Mouse (Mus musculus) lung, embryonic 16.5 days (tissue): ENCODE data around the gene Arntl. TPM values are rescaled to one million over a fixed set of nuclear protein-coding genes. Genes with fewer than 3 reads are reported as not detected.

Experiments
- ATAC-seq: fragments of 200-750 bp; cut with Nextera tagmentation; 2 replicates; pipeline ENCODE4 v1.8.0; 2017; ENCODE audit warnings: low read depth, mild to moderate bottlenecking, moderate library complexity
- H3K27ac ChIP-seq: fragments of 300-500 bp; sonication (generic); 2 replicates; pipeline ENCODE4 v1.5.1; 2014; ENCODE audit warnings: mild to moderate bottlenecking, control low read depth, low read length
- H3K27me3 ChIP-seq: fragments of 300-500 bp; sonication (generic); 2 replicates; pipeline ENCODE4 v1.6.1; 2014; ENCODE audit warnings: low read depth, low read length, mixed read lengths; ENCODE audit not compliant: control insufficient read depth, insufficient read depth
- H3K36me3 ChIP-seq: fragments of 300-500 bp; sonication (generic); 2 replicates; pipeline ENCODE4 v1.6.1; 2014; ENCODE audit warnings: low read length; ENCODE audit not compliant: control insufficient read depth, insufficient read depth
- H3K4me1 ChIP-seq: fragments of 300-500 bp; sonication (generic); replicated peaks from 2 replicates; pipeline ENCODE4 v1.6.1; 2014; ENCODE audit warnings: low read length, mixed read lengths; ENCODE audit not compliant: control insufficient read depth, insufficient read depth
- H3K4me2 ChIP-seq: fragments of 300-500 bp; sonication (generic); 2 replicates; pipeline ENCODE4 v1.6.1; 2014; ENCODE audit warnings: low read depth, low read length, control low read depth
- H3K4me3 ChIP-seq: fragments of 300-500 bp; sonication (generic); 2 replicates; pipeline ENCODE4 v1.5.1; 2014; ENCODE audit warnings: mild to moderate bottlenecking, low read length, control low read depth
- H3K9ac ChIP-seq: fragments of 300-500 bp; sonication (generic); 2 replicates; pipeline ENCODE4 v1.6.1; 2014; ENCODE audit warnings: low read length, control low read depth
- H3K9me3 ChIP-seq: fragments of 300-500 bp; sonication (generic); 2 replicates; pipeline ENCODE4 v1.6.1; 2016; ENCODE audit warnings: low read length; ENCODE audit not compliant: control insufficient read depth
- WGBS: fragments of 180-500 bp; shearing (Covaris S2); extraction: QIAGEN DNeasy Blood & Tissue Kit; methylation state at CpG from one replicate; pipeline ENCODE4 v1.1.7; 2014; 5-methylcytosine and 5-hydroxymethylcytosine counted together
- polyA plus RNA-seq: library from polyadenylated mRNA; unstranded; fragments of >200 nt; fragmentation: Nextera tagmentation; extraction: Ambion mirVana; gene quantifications from 2 replicates; pipeline ENCODE4 v1.2.1, GENCODE M21; 2015

Arntl gene
- polyA plus RNA-seq, 1 experiment from 2014 or later: 13.5 TPM

- H3K4me3 ChIP-seq: no peak overlapping the region
- H3K27ac ChIP-seq: no peak overlapping the region
- H3K9me3 ChIP-seq: no peaks in the 10 kb centered on the region
- no peaks in the 10 kb centered on the region for H3K4me1 ChIP-seq
- ATAC-seq: no peak
- no peaks in the 10 kb centered on the region for H3K36me3 ChIP-seq
- H3K27me3 ChIP-seq: no peaks in the 10 kb centered on the region
- H3K4me2 ChIP-seq: no peak overlapping the region
- no peak overlapping the region for H3K9ac ChIP-seq
Observed at GRCm38 (mm10) chr7:113185056-113185455, 22.2 kb upstream of the Arntl start.

DNA sequence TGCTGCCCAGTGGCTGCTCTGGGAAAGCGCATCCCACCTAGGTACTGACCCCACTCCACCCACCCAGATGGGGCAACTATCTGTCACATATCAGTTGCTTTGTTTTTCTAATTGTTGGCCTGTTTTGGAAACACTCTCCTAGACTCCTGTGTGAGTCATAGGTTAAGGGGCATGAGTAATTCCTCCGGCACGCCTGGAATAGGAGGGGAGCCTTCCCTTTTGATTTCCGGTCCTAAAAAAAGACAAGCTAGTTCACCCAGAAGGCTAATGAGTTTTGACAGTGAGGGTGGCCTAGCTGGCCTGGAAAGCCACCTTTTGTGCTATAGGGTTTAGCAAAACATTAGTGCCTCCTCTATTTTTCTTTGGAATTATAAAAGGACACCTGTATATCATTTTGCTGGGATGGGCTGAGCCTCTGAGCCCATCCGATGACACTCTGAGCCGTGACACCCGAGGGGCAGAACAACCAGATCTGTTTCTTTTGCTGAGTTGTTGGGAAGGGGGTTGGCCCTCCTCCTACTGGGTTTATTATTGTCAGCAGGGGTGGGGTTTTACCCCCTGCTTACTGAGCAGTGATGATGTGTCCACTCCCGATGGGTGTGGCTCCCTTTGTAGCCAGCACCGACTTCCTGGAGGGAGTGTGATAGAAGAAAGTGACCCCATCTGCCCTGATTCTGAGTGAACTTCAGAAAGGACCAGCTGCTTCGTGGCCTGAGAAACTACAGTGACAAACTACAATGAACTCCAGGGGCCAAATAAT lies 21.0 kb upstream of the Arntl start:
- 48% methylated on average over 10 of the region's 10 CpGs for WGBS
- Histone ChIP-seq H3K9ac (no peak overlapping the region), H3K4me3 (no peak overlapping the region), H3K27me3 (no peaks in the 10 kb centered on the region), H3K9me3 (no peaks in the 10 kb centered on the region; the same call in 1 of the 2 replicates), H3K27ac (no peak overlapping the region), H3K4me2 (no peak overlapping the region), H3K36me3 (no peaks in the 10 kb centered on the region), H3K4me1 (no peaks in the 10 kb centered on the region)
- ATAC-seq: no peak

DNA sequence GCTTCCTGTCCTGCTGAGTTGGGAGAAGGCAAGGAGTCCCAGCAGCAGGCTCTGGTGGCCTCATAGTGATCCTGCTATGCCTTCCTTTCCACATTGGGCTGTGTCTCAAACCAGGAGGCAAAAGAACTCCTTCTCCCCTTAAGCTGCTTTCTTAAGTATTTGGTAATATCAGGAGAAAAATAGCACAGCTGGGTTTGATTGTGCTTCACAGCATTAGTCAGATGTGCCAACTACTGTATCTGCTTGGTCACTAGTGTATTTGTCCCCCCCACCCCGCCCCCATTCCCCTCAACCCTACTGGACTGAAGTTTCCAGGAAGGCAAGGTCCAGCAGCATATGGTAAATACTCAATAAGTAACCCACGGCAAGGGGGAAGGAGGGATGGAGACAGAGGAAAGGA lies 19.2 kb upstream of the Arntl start:
- ATAC-seq: no peak
- H3K4me3 ChIP-seq: no peak overlapping the region
- H3K27ac ChIP-seq: no peak overlapping the region
- 20% methylated on average over 2 of the region's 2 CpGs for WGBS
- no peak overlapping the region for H3K4me2 ChIP-seq
- H3K36me3 ChIP-seq: no peaks in the 10 kb centered on the region
- H3K27me3 ChIP-seq: no peaks in the 10 kb centered on the region
- no peak overlapping the region for H3K9ac ChIP-seq
- no peaks in the 10 kb centered on the region for H3K4me1 ChIP-seq
- H3K9me3 ChIP-seq: no peaks in the 10 kb centered on the region; the same call in 1 of the 2 replicates

DNA sequence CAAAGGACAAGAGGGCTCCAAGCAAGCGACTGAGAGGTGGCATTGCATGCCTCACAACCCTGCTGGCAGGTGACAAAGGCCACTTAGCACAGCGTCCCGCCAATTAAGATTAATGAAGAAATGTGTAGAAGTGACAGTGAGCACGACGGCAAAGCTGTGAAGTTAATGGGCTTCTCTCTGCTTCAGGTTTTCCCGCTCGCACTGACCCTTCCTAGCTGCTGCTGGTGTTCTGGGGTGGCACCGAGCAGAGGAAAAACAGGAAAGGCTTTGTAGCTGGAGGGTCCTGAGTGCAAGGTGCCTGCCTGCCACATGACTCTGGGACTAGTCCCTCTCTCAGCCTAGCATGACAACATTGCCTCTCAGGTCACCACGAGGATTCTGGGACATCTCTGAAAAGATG lies 18.7 kb upstream of the Arntl start:
- no peaks in the 10 kb centered on the region for H3K27me3 ChIP-seq
- H3K9ac ChIP-seq: no peak overlapping the region
- no peak overlapping the region for H3K27ac ChIP-seq
- no peaks in the 10 kb centered on the region for H3K4me1 ChIP-seq
- H3K4me2 ChIP-seq: no peak overlapping the region
- ATAC-seq: no peak
- H3K36me3 ChIP-seq: no peaks in the 10 kb centered on the region
- WGBS: 48% methylated on average over 9 of the region's 9 CpGs
- H3K4me3 ChIP-seq: no peak overlapping the region
- no peaks in the 10 kb centered on the region; the same call in 1 of the 2 replicates for H3K9me3 ChIP-seq

DNA sequence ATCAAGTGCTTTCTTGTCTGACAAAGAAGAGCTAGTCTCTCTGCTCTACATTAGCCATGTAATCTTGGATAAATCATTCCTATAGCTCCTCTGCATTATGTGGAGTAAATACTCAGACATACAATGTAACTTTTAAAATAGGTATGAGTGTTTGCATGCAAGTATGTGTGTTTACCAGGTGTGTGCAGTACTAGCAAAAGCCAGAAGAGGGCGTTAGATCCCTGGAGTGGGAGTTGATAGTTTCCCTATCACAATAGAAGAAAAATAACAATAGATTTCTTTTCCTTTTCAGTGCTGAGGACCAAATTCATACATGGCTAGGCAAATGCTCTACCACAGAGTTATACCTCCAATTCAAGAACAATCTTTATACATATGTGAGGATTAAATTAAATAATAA lies 15.5 kb upstream of the Arntl start:
- no peaks in the 10 kb centered on the region for H3K27me3 ChIP-seq
- no peak overlapping the region for H3K4me2 ChIP-seq
- H3K36me3 ChIP-seq: no peaks in the 10 kb centered on the region
- no peak for ATAC-seq
- H3K27ac ChIP-seq: no peak overlapping the region
- no peaks in the 10 kb centered on the region; the same call in 1 of the 2 replicates for H3K9me3 ChIP-seq
- no peak overlapping the region for H3K4me3 ChIP-seq
- 53% methylated on average over 1 of the region's 1 CpGs for WGBS
- no peaks in the 10 kb centered on the region for H3K4me1 ChIP-seq
- H3K9ac ChIP-seq: no peak overlapping the region

DNA sequence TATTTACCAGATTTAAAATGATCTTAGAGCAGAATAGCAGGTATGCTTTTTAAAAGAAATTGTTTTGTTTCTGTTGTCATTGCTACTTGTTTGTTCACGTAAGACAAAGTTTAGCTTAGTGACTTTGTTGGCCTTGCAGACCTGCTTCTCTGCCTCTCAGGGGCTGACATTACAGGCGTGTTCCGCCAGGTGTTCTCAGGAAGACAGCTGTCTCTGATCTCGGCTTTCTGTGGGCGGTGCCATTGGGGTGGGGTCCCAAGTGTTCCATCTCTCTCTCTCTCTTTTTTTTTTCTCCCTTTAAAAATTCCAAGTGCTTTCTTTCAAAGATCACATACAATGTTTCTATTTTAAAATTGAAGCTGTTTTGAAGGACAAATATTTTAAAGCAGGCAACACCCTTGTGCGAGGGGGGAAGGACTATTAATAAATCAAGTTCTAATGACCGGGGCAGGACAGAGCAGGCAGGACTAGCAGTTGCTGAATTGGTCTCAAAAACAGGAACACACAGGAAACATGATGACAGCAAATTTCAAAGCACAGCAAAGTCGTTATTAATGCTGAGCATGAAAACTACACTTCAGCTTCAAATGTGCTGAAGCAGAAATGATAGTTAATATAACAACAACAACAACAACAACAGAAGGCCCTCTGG lies 14.4 kb upstream of the Arntl start:
- Histone ChIP-seq H3K4me1 (0 out of 2 replicates have a peak, but pooled peaks cover 3% of the 10 kb centered on the region), H3K4me2 (no peak overlapping the region), H3K36me3 (no peaks in the 10 kb centered on the region), H3K4me3 (no peak overlapping the region), H3K9me3 (no peaks in the 10 kb centered on the region; the same call in 1 of the 2 replicates), H3K27me3 (no peaks in the 10 kb centered on the region), H3K27ac (no peak overlapping the region), H3K9ac (no peak overlapping the region)
- ATAC-seq: no peak
- 34% methylated on average over 8 of the region's 8 CpGs for WGBS

- Histone ChIP-seq H3K4me1 (0 out of 2 replicates have a peak, but pooled peaks cover 3% of the 10 kb centered on the region), H3K27me3 (no peaks in the 10 kb centered on the region), H3K4me3 (no peak overlapping the region), H3K9me3 (no peaks in the 10 kb centered on the region; the same call in 1 of the 2 replicates), H3K4me2 (no peak overlapping the region), H3K9ac (no peak overlapping the region), H3K27ac (no peak overlapping the region), H3K36me3 (no peaks in the 10 kb centered on the region)
- no peak for ATAC-seq
Observed at GRCm38 (mm10) chr7:113193872-113194271, 13.4 kb upstream of the Arntl start.

- no peak overlapping the region for H3K4me3 ChIP-seq
- no peaks in the 10 kb centered on the region for H3K27me3 ChIP-seq
- H3K4me2 ChIP-seq: no peak overlapping the region
- ATAC-seq: no peak
- WGBS: 59% methylated on average over 2 of the region's 2 CpGs
- H3K4me1 ChIP-seq: 0 out of 2 replicates have a peak, but pooled peaks cover 3% of the 10 kb centered on the region
- no peak overlapping the region for H3K9ac ChIP-seq
- H3K9me3 ChIP-seq: no peaks in the 10 kb centered on the region; the same call in 1 of the 2 replicates
- no peaks in the 10 kb centered on the region for H3K36me3 ChIP-seq
- H3K27ac ChIP-seq: no peak overlapping the region
Observed at GRCm38 (mm10) chr7:113195271-113195670, 12.0 kb upstream of the Arntl start.

- Histone ChIP-seq H3K4me2 (no peak overlapping the region), H3K36me3 (no peaks in the 10 kb centered on the region), H3K27me3 (no peaks in the 10 kb centered on the region), H3K9me3 (no peaks in the 10 kb centered on the region), H3K4me3 (no peak overlapping the region), H3K27ac (no peak overlapping the region), H3K9ac (no peak overlapping the region), H3K4me1 (0 out of 2 replicates have a peak, but pooled peaks cover 3% of the 10 kb centered on the region)
- 78% methylated on average over 3 of the region's 3 CpGs for WGBS
- no peak for ATAC-seq
Observed at GRCm38 (mm10) chr7:113196171-113196570, 11.1 kb upstream of the Arntl start.
